Mouse (Mus musculus): ENCODE results near the gene Cd59b.
A peak's percentile ranks its signal among the peaks of the same experiment; 100 is the strongest.

The Cd59b gene

GRCm38 (mm10) chr2:104121681-104122504 is 52.2 kb downstream of the Cd59b start:
- DNase-seq = no peak

DNA sequence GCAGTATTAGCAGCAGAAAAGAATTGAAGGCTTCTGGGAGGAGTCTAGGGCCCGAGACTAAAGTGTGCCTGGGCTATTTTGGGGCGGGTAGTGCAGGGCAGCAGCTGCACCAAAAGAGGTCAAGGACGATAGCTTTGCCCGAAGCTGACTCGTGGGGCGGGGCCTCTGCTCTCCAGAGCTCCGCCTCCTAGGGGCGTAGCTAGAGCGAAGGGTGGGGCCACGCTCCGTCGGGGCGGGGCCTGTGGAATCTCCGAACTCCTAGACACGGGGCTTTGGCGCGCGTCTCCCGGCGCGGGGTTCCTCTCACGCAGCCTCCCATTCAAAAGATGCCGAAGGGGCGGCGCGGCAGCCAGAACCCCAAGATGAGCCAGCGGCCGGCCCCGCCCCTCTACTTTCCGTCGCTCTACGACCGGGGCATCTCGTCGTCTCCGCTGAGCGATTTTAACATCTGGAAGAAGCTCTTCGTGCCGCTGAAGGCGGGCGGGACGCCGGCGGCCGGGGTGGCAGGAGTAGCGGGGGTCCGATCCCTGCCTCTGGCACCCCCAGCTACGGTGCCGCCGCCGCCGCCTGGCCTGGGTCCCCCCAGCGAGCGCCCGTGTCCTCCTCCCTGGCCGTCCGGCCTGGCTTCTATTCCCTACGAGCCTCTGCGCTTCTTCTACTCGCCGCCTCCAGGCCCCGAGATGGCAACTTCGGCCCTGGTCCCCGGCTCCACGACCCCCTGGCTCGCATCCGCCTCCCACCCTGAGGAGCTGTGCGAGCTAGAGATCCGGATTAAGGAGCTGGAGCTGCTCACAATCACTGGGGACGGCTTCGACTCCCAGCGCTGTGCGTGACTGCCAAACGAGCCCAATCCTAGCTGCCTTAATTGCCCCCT is 53.1 kb downstream of the Cd59b start, which contains the start of gene A930018P22Rik:
Gene A930018P22Rik (plus strand): TSS at position 265 of the 874 bp plus-strand sequence.
- peak; percentile 92 for DNase-seq

GRCm38 (mm10) chr2:104123540-104123939 is 53.9 kb downstream of the Cd59b start:
- no peak for DNase-seq

DNA sequence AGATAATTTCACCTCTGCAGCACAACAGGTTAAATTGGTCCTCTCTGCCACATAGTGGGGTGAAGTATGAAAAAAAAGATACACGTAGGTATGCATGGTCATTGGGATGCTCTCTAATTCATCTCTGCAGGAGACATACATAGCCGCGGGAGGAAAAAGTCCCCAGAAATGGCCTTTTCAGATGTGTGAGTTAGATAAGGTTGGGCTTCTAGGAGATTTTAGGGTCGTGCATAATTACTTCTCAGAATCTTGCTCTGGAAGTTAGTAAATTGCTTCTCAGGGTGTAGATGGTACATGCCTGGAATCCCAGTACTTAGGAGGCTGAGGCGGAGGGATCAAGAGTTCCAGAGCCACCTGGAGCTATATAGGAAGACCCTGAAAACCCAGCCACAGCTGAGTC is 54.4 kb downstream of the Cd59b start:
- DNase-seq = no peak

- DNase-seq = no peak
Measured at GRCm38 (mm10) chr2:104128803-104129531, 59.3 kb downstream of the Cd59b start.

DNA sequence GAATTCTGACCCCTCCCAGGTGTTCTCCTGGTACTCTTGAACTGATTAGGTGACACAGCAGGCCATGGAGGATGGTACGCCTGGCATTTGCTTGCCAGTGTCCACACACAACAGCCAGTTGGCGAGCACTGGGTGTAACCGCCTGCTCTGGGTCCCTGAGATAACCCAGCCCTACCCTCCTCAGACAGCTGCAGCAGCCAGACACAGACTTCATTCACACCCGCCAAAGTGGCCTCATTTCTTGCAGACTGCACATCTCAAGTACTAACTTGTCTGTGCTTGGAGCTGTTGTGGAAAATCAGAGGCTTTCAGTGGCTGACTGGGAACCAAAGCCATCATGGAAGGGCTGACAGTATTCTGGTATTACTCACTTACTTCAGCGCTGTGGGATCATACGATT is 60.5 kb downstream of the Cd59b start:
- DNase-seq = no peak

GRCm38 (mm10) chr2:104130969-104131368 is 61.3 kb downstream of the Cd59b start:
- DNase-seq = no peak

DNA sequence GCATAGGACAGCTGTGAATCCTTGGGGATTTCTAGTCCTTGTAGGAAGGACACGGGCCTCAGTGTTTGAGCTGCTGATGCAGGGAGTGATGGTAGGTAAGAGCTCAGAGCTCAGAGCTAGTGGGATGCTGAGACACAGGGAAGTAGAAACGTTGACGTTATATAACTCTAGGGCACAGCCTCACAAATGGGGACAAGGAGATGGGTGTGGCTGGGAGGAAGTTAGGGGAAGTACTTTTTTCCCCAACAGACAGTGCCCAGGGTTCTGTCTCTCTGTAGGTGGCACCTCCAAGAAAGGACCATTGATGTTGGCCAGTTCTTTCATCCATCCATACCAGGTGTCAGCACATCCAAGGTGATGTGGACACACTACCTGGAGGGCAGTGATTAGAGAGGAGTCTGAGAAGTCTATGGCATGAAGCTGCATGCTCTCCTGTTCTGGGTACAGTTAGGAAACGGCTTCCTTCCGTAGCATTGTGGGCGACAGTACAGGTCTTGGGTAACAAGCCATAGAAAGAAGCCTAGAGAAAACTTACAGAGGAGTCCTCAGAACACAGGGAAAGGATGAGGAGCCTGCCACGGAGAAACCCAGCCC is 62.7 kb downstream of the Cd59b start:
- no peak for DNase-seq

- DNase-seq = no peak
Measured at GRCm38 (mm10) chr2:104133042-104133810, 63.6 kb downstream of the Cd59b start.

DNA sequence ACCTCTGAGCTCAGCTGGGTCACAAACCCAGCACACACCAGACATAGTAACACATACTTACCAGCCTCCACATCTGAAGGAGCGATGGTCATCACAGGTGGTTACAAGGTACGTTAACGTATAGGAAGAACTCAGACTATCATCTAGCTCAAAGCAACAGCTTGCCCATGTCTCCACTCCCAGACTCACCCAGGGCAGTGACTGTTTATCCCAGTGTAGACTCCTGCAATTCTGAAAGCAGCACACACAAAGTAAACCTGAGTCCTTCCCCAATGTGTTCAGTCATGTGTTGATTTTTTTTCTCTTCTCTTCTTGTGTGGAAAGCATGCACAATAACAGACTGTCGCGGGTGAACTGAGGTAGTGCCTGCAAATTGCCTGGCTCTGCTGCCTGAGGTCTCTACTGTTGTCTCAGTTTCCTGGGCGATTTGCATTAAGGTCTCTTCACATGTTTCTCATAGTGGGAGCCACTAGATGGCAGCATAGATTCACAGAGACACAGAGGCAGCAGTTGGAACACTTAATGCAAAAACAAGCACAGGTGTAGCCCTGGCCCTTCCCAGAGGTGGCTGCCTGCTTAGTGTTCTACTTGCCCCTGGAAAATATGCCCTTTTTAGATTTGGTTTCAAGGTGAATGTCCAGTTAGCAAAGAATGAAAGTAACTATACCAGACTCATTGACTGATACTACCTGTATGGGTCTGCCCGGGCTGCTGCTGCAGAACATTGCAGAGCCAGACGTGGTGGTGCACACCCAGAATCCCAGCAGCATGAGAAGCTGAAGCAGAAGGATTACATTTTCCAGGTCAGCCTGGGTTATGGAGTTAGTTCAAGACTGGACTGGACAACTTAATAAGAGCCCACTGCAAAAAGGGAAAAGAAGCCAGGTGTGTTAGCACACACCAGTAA is 64.8 kb downstream of the Cd59b start:
- peak; percentile 90 for DNase-seq

DNA sequence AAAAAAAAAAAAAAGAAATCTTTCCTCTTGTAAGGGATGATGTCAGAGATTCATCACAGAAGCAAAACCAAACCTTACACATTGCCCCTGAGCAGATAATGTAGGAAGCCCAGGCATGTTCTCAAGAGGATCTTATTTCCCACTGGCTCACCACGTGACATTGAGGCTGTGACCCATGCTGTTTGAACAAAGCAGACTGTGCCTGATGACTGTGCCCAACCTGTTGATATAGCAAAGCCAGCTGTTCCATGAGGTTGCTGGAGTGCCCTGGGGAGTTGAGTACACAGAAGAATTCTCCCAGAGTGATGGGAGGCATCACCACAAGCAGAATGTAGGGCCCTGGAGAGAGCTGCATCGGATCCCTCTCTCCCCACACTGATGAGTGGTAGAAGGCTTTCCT is 66.3 kb downstream of the Cd59b start:
- no peak for DNase-seq

Data from cerebellum, adult 9-10 months (tissue).